Mouse (Mus musculus): ENCODE data around the gene Kank2. TPM values are rescaled to one million over a fixed set of nuclear protein-coding genes. Genes with fewer than 3 reads are reported as not detected.

The Kank2 gene
- polyA plus RNA-seq, 2 experiments from 2014 or later, result not detected

Other genes starting within 250 kb of the Kank2 start
- 1 to 10 TPM; 2.8 to 3.5 TPM for gene Timm29, start 206.0 kb downstream of the Kank2 start, polyA plus RNA-seq (2017; shearing (Covaris generic))
- 10 to 100 TPM; 16.7 to 18.3 TPM for gene Yipf2, start 205.9 kb downstream of the Kank2 start, polyA plus RNA-seq (2017; shearing (Covaris generic))
- 10 to 100 TPM; 26.2 to 34.6 TPM for gene Smarca4, start 182.6 kb downstream of the Kank2 start, polyA plus RNA-seq (2017; shearing (Covaris generic))
- gene Ldlr, start 75.3 kb downstream of the Kank2 start, polyA plus RNA-seq (2017; shearing (Covaris generic)), result 10 to 100 TPM; 12.6 to 20.6 TPM
- 10 to 100 TPM; 18.7 to 25.8 TPM for gene Spc24, start 38.4 kb downstream of the Kank2 start, polyA plus RNA-seq (2017; shearing (Covaris generic))
- gene Angptl8, start 36.8 kb upstream of the Kank2 start, polyA plus RNA-seq (2017; shearing (Covaris generic)), result not detected
- 1 to 10 TPM in 1 of 2 experiments, under 1 TPM in 1; 0.94 to 1.8 TPM for gene Dock6, start 53.9 kb upstream of the Kank2 start, polyA plus RNA-seq (2017; shearing (Covaris generic))
- 1 to 10 TPM; 5.8 to 7.1 TPM for gene Rab3d, start 119.4 kb upstream of the Kank2 start, polyA plus RNA-seq (2017; shearing (Covaris generic))
- not detected for gene Ccdc159, start 128.7 kb upstream of the Kank2 start, polyA plus RNA-seq (2017; shearing (Covaris generic))
- 1 to 10 TPM; 2.6 to 4.7 TPM for gene Tmem205, start 128.8 kb upstream of the Kank2 start, polyA plus RNA-seq (2017; shearing (Covaris generic))
- under 1 TPM; 0.17 to 0.36 TPM for gene Plppr2, start 138.3 kb upstream of the Kank2 start, polyA plus RNA-seq (2017; shearing (Covaris generic))
- gene Swsap1, start 157.0 kb upstream of the Kank2 start, polyA plus RNA-seq (2017; shearing (Covaris generic)), result 1 to 10 TPM; 2.1 to 3.8 TPM
- gene Epor, start 164.8 kb upstream of the Kank2 start, polyA plus RNA-seq (2017; shearing (Covaris generic)), result under 1 TPM in 1 of 2 experiments, not detected in 1; 0.36 TPM
- not detected for gene Rgl3, start 190.7 kb upstream of the Kank2 start, polyA plus RNA-seq (2017; shearing (Covaris generic))
- not detected for gene Ccdc151, start 203.9 kb upstream of the Kank2 start, polyA plus RNA-seq (2017; shearing (Covaris generic))
- gene Prkcsh, start 204.1 kb upstream of the Kank2 start, polyA plus RNA-seq (2017; shearing (Covaris generic)), result 10 to 100 TPM; 28.9 to 43.9 TPM

Data from activated CD4-positive, CD25-positive, alpha-beta regulatory T cell, adult 4 months (primary cell).